Comparison of ENCODE assay signal across 14 mouse cellular contexts in the genomic region with DNA sequence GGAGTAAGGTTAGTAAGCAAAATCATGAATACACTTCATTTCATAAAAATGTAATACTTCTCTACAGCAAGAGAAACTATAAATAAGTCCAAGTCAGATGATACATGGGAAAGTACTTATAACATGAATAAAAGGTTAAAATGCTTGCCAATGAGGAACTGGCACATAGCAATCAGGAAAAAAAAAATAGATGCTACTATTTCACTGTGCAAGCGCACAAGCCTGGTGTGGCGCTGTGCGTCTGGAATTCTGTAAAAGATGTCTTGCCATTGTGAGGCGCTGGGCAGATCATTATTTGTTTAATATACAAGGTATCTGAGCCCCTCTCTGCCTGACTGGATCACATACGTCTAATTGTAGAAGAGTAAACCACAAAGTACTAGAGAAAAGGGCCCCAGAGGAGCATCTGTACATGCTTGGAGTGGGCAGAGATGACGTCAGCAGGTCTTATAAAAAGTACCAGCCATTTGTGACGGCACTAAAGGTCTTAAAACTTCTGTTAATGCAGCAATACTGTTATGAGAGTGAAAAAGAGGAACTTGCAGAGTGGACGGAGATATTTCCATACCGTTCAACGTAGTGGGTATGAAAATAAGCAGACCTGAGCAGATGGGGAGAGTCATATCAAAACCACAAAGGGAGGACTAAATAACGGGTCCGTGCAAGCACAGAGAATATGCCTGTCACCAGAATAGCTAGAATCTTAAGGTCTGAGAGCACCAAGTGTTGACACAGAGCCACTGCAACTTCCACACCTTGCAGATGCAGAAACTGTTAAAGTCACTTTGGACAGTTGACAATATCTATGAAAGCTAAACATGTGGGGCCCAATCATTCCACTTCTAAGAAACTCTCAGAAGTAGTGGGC. TPM values are rescaled to one million over a fixed set of nuclear protein-coding genes. Genes with fewer than 3 reads are reported as not detected.
DNase-seq lines count a peak whose midpoint lies in the region; TF ChIP-seq lines count a peak whose summit lies in the region.
"Had no signal": no experiment of that assay in that cellular context is flagged by ENCODE, and none has a peak within 500 bp of the region (broad histone marks: within the 10 kb centered on the region; RNA-seq: fewer than 3 reads in every experiment).

No protein-coding gene starts in this region.

- TF ChIP-seq POLR2A in MEL (IDR thresholded peaks at IDR 0.05; ENCODE audit: control insufficient read depth in 1 of 2, insufficient read depth in 1 of 2, low read depth in 1 of 2, low read length in 2 of 2, poor library complexity in 1 of 2), result no peak
- no peak for TF ChIP-seq POLR2A in spleen, adult 2 months (IDR thresholded peaks at IDR 0.05; ENCODE audit: low read depth, low read length)

- DNase-seq in lung, postnatal 36 days, result peak; percentile 65
- DNase-seq in lung, postnatal 14 days, result no peak
- peak; percentile 90 for DNase-seq in MEL (ENCODE audit: low read depth, low spot score)
- peak; percentile 93 for DNase-seq in induced T-regulatory cell, adult 2 months (ENCODE audit: low read depth)
- peak; percentile 67 to 97 for DNase-seq in spleen, adult 2 months (ENCODE audit: low read depth in 1 of 2, low spot score in 2 of 2)
- DNase-seq in embryo, embryonic 9.5 days (ENCODE audit: extremely low spot score), result no peak
- DNase-seq in thymus, postnatal 25 days, result no peak
- DNase-seq: adrenal gland, postnatal 14 days; cerebellum, adult 11 months; retina, postnatal 1 day had no signal

- no peaks in the 10 kb centered on the region for H3K27me3 ChIP-seq in MEL (ENCODE audit: control insufficient read depth in 1 of 2, insufficient read depth in 2 of 2, low read length in 2 of 2)
- no peaks in the 10 kb centered on the region for H3K27me3 ChIP-seq in spleen, adult 2 months (ENCODE audit: control insufficient read depth, insufficient read depth, low read length)
- H3K27me3 ChIP-seq: hindbrain, embryonic 12.5 days; limb, embryonic 12.5 days had no signal

- H3K9me3 ChIP-seq in MEL (replicated peaks; ENCODE audit: insufficient read depth, low read length), result no peaks in the 10 kb centered on the region
- H3K9me3 ChIP-seq: heart, embryonic 10.5 days; hindbrain, embryonic 12.5 days; limb, embryonic 12.5 days had no signal

- H3K27ac ChIP-seq in MEL (ENCODE audit: control insufficient read depth, low read depth, low read length), result peak overlapping the region; percentile 48
- H3K27ac ChIP-seq in spleen, adult 2 months (ENCODE audit: insufficient read depth, low read length), result peak overlapping the region; percentile 93
- H3K27ac ChIP-seq: heart, embryonic 10.5 days; hindbrain, embryonic 12.5 days; kidney, postnatal 0 days; limb, embryonic 12.5 days had no signal

- H3K9ac ChIP-seq in MEL (ENCODE audit: control insufficient read depth, low read depth, low read length, poor library complexity, severe bottlenecking), result peak overlapping the region; percentile 29
- H3K9ac ChIP-seq: hindbrain, embryonic 12.5 days; limb, embryonic 12.5 days had no signal

- H3K36me3 ChIP-seq in MEL (ENCODE audit: control insufficient read depth in 1 of 2, insufficient read depth in 2 of 2, low read length in 2 of 2), result peaks cover 0 to 8% of the 10 kb centered on the region in 2 experiments; a peak in 2 of 4 replicates
- H3K36me3 ChIP-seq in spleen, adult 2 months (ENCODE audit: control insufficient read depth, insufficient read depth, low read length), result no peaks in the 10 kb centered on the region
- H3K36me3 ChIP-seq: heart, embryonic 10.5 days; hindbrain, embryonic 12.5 days; limb, embryonic 12.5 days had no signal

- TF ChIP-seq RAD21 in MEL (IDR thresholded peaks at IDR 0.05; ENCODE audit: low read depth, low read length), result peak; percentile 13

- H3K4me3 ChIP-seq in MEL (ENCODE audit: control insufficient read depth in 1 of 2, insufficient read depth in 1 of 2, low read depth in 2 of 2, low read length in 2 of 2), result peak overlapping the region; percentile 39 to 43
- no peak overlapping the region for H3K4me3 ChIP-seq in spleen, adult 2 months (ENCODE audit: extremely low read depth, insufficient read depth, insufficient read length)
- H3K4me3 ChIP-seq: heart, embryonic 10.5 days; hindbrain, embryonic 12.5 days; limb, embryonic 12.5 days had no signal

- peaks cover 3 to 15% of the 10 kb centered on the region in 2 experiments; a peak in 3 of 4 replicates for H3K4me1 ChIP-seq in MEL (ENCODE audit: control insufficient read depth in 1 of 2, insufficient read depth in 2 of 2, low read length in 2 of 2)
- peaks cover 10% of the 10 kb centered on the region; the same call in 1 of the 2 replicates for H3K4me1 ChIP-seq in spleen, adult 2 months (ENCODE audit: control insufficient read depth, insufficient read depth, insufficient read length)
- H3K4me1 ChIP-seq: heart, embryonic 10.5 days; hindbrain, embryonic 12.5 days; limb, embryonic 12.5 days had no signal

- peak in 1 of 3 experiments; percentile 33; a peak in 2 of 6 replicates for TF ChIP-seq CTCF in MEL (IDR thresholded peaks at IDR 0.05 in 2 of 3, conservative IDR thresholded peaks at IDR 0.05 in 1 of 3; ENCODE audit: control insufficient read depth in 1 of 3, insufficient read depth in 1 of 3, low read depth in 2 of 3, low read length in 3 of 3, poor library complexity in 1 of 3, severe bottlenecking in 1 of 3)
- TF ChIP-seq CTCF in spleen, adult 2 months (IDR thresholded peaks at IDR 0.05; ENCODE audit: extremely low read depth, insufficient read depth, insufficient read length, insufficient replicate concordance), result no peak

- H3K79me2 ChIP-seq in MEL (ENCODE audit: control insufficient read depth, insufficient read depth, low read length, poor library complexity), result no peaks in the 10 kb centered on the region

- WGBS in spleen, adult 2 months, result 16% methylated on average over 12 of the region's 12 CpGs

- TF ChIP-seq EP300 in MEL (IDR thresholded peaks at IDR 0.05; ENCODE audit: low read depth in 1 of 2, low read length in 2 of 2), result peak; percentile 75 to 80

TF ChIP-seq in MEL, 35 proteins besides CTCF, POLR2A, EP300 and RAD21:
- no peak for TF ChIP-seq POLR2AphosphoS5 (IDR thresholded peaks at IDR 0.05; ENCODE audit: borderline replicate concordance, low read depth, low read length)
- TF ChIP-seq TAL1 (IDR thresholded peaks at IDR 0.05; ENCODE audit: low read length), result 0 out of 2 replicates have a peak, but pooled peaks have one; percentile 26
- no peak for TF ChIP-seq GABPA (IDR thresholded peaks at IDR 0.05; ENCODE audit: low read depth, low read length)
- no peak for TF ChIP-seq POLR2AphosphoS2 (IDR thresholded peaks at IDR 0.05; ENCODE audit: low read length)
- peak; percentile 29; the same call in 1 of the 2 replicates for TF ChIP-seq MAFK (IDR thresholded peaks at IDR 0.05; ENCODE audit: borderline replicate concordance, low read depth, low read length)
- no peak for TF ChIP-seq ZC3H11A (IDR thresholded peaks at IDR 0.05; ENCODE audit: low read depth, low read length)
- peak; percentile 44 for TF ChIP-seq GATA1 (IDR thresholded peaks at IDR 0.05; ENCODE audit: low read depth, low read length)
- 0 out of 2 replicates have a peak, but pooled peaks have one; percentile 16 for TF ChIP-seq SMC3 (IDR thresholded peaks at IDR 0.05; ENCODE audit: low read depth, low read length)
- TF ChIP-seq NRF1 (IDR thresholded peaks at IDR 0.05; ENCODE audit: insufficient read depth, low read depth, low read length, poor library complexity, severe bottlenecking), result no peak
- no peak for TF ChIP-seq HCFC1 (IDR thresholded peaks at IDR 0.05; ENCODE audit: low read depth, low read length)
- no peak for TF ChIP-seq MAX (IDR thresholded peaks at IDR 0.05; ENCODE audit: low read length)
- TF ChIP-seq NELFE (IDR thresholded peaks at IDR 0.05; ENCODE audit: low read depth, low read length), result no peak
- no peak for TF ChIP-seq USF1 (IDR thresholded peaks at IDR 0.05; ENCODE audit: low read depth, low read length)
- no peak for TF ChIP-seq MXI1 (IDR thresholded peaks at IDR 0.05; ENCODE audit: low read depth, low read length)
- no peak for TF ChIP-seq ZMIZ1 (IDR thresholded peaks at IDR 0.05; ENCODE audit: low read depth, low read length)
- TF ChIP-seq E2F4 (IDR thresholded peaks at IDR 0.05; ENCODE audit: borderline replicate concordance, low read depth, low read length), result no peak
- no peak for TF ChIP-seq BHLHE40 (IDR thresholded peaks at IDR 0.05; ENCODE audit: borderline replicate concordance, low read depth, low read length)
- peak; percentile 68 for TF ChIP-seq SIN3A (IDR thresholded peaks at IDR 0.05; ENCODE audit: low read length)
- TF ChIP-seq MYB (IDR thresholded peaks at IDR 0.05; ENCODE audit: low read depth, low read length), result peak; percentile 64; the same call in 1 of the 2 replicates
- no peak for TF ChIP-seq ELF1 (IDR thresholded peaks at IDR 0.05; ENCODE audit: low read depth, low read length)
- TF ChIP-seq CHD2 (IDR thresholded peaks at IDR 0.05; ENCODE audit: low read length), result no peak
- peak; percentile 84 for TF ChIP-seq ETS1 (IDR thresholded peaks at IDR 0.05; ENCODE audit: low read depth, low read length)
- TF ChIP-seq RCOR1 (IDR thresholded peaks at IDR 0.05; ENCODE audit: low read depth, low read length), result peak; percentile 33; the same call in 1 of the 2 replicates
- TF ChIP-seq MAZ (IDR thresholded peaks at IDR 0.05; ENCODE audit: low read depth, low read length), result no peak
- no peak for TF ChIP-seq USF2 (IDR thresholded peaks at IDR 0.05; ENCODE audit: borderline replicate concordance in 1 of 2, insufficient read depth in 1 of 2, low read depth in 1 of 2, low read length in 2 of 2)
- no peak for TF ChIP-seq MYC (IDR thresholded peaks at IDR 0.05; ENCODE audit: low read depth, low read length)
- TF ChIP-seq ZNF384 (IDR thresholded peaks at IDR 0.05; ENCODE audit: low read depth, low read length), result peak; percentile 82
- TF ChIP-seq JUND (IDR thresholded peaks at IDR 0.05; ENCODE audit: low read depth, low read length), result 0 out of 2 replicates have a peak, but pooled peaks have one; percentile 26
- no peak for TF ChIP-seq TBP (IDR thresholded peaks at IDR 0.05; ENCODE audit: low read depth, low read length)
- TF ChIP-seq TCF12 (IDR thresholded peaks at IDR 0.05; ENCODE audit: low read depth, low read length), result peak; percentile 40
- TF ChIP-seq CHD1 (IDR thresholded peaks at IDR 0.05; ENCODE audit: low read depth, low read length), result 0 out of 2 replicates have a peak, but pooled peaks have one; percentile 52
- TF ChIP-seq UBTF (IDR thresholded peaks at IDR 0.05; ENCODE audit: borderline replicate concordance, insufficient read depth, low read depth, low read length), result no peak
- no peak for TF ChIP-seq KAT2A (conservative IDR thresholded peaks at IDR 0.05; ENCODE audit: low read depth, low read length)
TF ChIP-seq in MEL: peak in this region for 12.

RNA-seq across cellular contexts. Expression of a gene that starts 48.2 kb away (rescaled TPM):
- total RNA-seq in MEL (2012; rRNA removed), result 9.4 and 14.1 TPM in 2 replicates
- 10 to 100 TPM; 17.5 to 91.4 TPM for polyA plus RNA-seq in MEL (2012; ENCODE audit: insufficient read depth in 1 of 2, insufficient read length in 2 of 2, low read depth in 1 of 2, low replicate concordance in 2 of 2, missing spikeins in 1 of 2)
- polyA plus RNA-seq in spleen, adult 2 months (2012; rRNA removed), result 13.6 and 17.0 TPM in 2 replicates

Comparison
In these comparisons a context has a peak if more than half of its experiments do, and no peak if none do; other contexts are left out.
1. DNase-seq: peak in lung, postnatal 36 days (single experiment), MEL (single experiment), induced T-regulatory cell, adult 2 months (single experiment) and spleen, adult 2 months (2 of 2); none in lung, postnatal 14 days (single experiment), embryo, embryonic 9.5 days (single experiment) and thymus, postnatal 25 days (single experiment).